Mouse (Mus musculus) heart, embryonic 16.5 days (tissue): Measurements from ENCODE around the gene Lenep. TPM values are rescaled to one million over a fixed set of nuclear protein-coding genes. Genes with fewer than 3 reads are reported as not detected.

Experiments
- ATAC-seq: fragments of 200-750 bp; cut with Nextera tagmentation; replicated peaks from 2 replicates; pipeline ENCODE4 v1.8.0; 2017; ENCODE audit warnings: moderate number of reproducible peaks; ENCODE audit not compliant: insufficient read depth, low FRiP score; ENCODE audit errors: extremely low read depth
- H3K27ac ChIP-seq: fragments of 300-500 bp; sonication (generic); 2 replicates; pipeline ENCODE4 v1.5.1; 2014; ENCODE audit warnings: mild to moderate bottlenecking, low read length, control low read depth, moderate library complexity
- H3K27me3 ChIP-seq: fragments of 300-500 bp; sonication (generic); 2 replicates; pipeline ENCODE4 v1.6.1; 2014; ENCODE audit warnings: low read length, mixed read lengths; ENCODE audit not compliant: control insufficient read depth, insufficient read depth
- H3K36me3 ChIP-seq: fragments of 300-500 bp; sonication (generic); 2 replicates; pipeline ENCODE4 v1.6.1; 2014; ENCODE audit not compliant: control insufficient read depth, insufficient read depth
- H3K4me1 ChIP-seq: fragments of 300-500 bp; sonication (generic); 2 replicates; pipeline ENCODE4 v1.6.1; 2014; ENCODE audit warnings: low read length, mixed read lengths; ENCODE audit not compliant: control insufficient read depth, insufficient read depth
- H3K4me2 ChIP-seq: fragments of 300-500 bp; sonication (generic); 2 replicates; pipeline ENCODE4 v1.6.1; 2014; ENCODE audit warnings: low read depth, mild to moderate bottlenecking, control low read depth, low read length
- H3K4me3 ChIP-seq: fragments of 300-500 bp; sonication (generic); 2 replicates; pipeline ENCODE4 v1.5.1; 2014; ENCODE audit warnings: mild to moderate bottlenecking, control low read depth, low read length
- H3K9ac ChIP-seq: fragments of 300-500 bp; sonication (generic); 2 replicates; pipeline ENCODE4 v1.6.1; 2014; ENCODE audit warnings: low read length, control low read depth
- H3K9me3 ChIP-seq: fragments of 300-500 bp; sonication (generic); replicated peaks from 2 replicates; pipeline ENCODE4 v1.6.1; 2016; ENCODE audit warnings: low read length; ENCODE audit not compliant: control insufficient read depth
- WGBS: fragments of 180-500 bp; shearing (Covaris S2); extraction: QIAGEN DNeasy Blood & Tissue Kit; methylation state at CpG from one replicate; pipeline ENCODE4 v1.1.7; 2014; 5-methylcytosine and 5-hydroxymethylcytosine counted together
- polyA plus RNA-seq: library from polyadenylated mRNA; unstranded; fragments of >200 nt; fragmentation: Nextera tagmentation; extraction: Ambion mirVana; gene quantifications from 2 replicates; pipeline ENCODE4 v1.2.1, GENCODE M21; 2015

Gene Lenep
- polyA plus RNA-seq, 1 experiment from 2014 or later: not detected

- no peak for ATAC-seq
- Histone ChIP-seq H3K4me2 (no peak overlapping the region), H3K4me1 (peaks cover 3% of the 10 kb centered on the region; the same call in 1 of the 2 replicates), H3K36me3 (peaks cover 6% of the 10 kb centered on the region; the same call in 1 of the 2 replicates), H3K4me3 (no peak overlapping the region), H3K9ac (no peak overlapping the region), H3K27ac (no peak overlapping the region), H3K9me3 (no peaks in the 10 kb centered on the region), H3K27me3 (no peaks in the 10 kb centered on the region)
- WGBS: 74% methylated on average over 9 of the region's 12 CpGs
Measured at GRCm38 (mm10) chr3:89384331-89385076, 18.1 kb downstream of the Lenep start.

DNA sequence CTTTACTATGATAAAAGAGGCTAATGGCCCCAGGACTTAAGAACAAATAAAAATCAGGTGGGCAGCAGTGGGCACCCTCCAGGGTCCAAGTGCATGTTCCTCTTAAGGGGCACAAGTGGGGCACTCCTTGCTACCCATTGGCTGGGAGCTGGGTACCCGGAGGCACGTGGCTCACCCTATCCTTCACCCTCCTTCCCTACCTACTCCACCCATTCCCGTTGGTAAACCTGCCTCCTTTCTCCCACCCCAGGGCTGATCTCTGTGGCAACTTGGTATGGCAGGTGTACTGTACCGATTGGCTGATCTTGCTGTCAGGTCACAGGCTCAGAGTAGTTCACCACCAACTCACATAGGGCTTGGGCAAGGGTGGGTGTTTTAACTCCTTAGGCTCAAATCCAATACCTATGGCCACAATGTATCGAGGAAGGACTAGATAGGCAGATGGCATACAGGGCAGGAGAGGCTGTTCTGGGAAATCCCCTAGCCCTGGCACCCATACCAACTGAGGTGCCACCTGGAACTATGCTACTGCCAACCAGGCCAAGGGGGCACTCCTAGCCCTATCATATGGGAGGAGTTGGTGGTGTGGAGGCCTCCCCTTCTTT, 18.8 kb downstream of the Lenep start:
- H3K4me2 ChIP-seq: no peak overlapping the region
- ATAC-seq: no peak
- H3K27ac ChIP-seq: no peak overlapping the region
- H3K9me3 ChIP-seq: no peaks in the 10 kb centered on the region
- no peak overlapping the region for H3K4me3 ChIP-seq
- H3K36me3 ChIP-seq: peaks cover 9% of the 10 kb centered on the region; the same call in 1 of the 2 replicates
- no peaks in the 10 kb centered on the region for H3K27me3 ChIP-seq
- no peak overlapping the region for H3K9ac ChIP-seq
- peaks cover 4% of the 10 kb centered on the region; the same call in 1 of the 2 replicates for H3K4me1 ChIP-seq
- WGBS: 77% methylated on average over 5 of the region's 5 CpGs

GRCm38 (mm10) chr3:89382950-89383349, 19.6 kb downstream of the Lenep start:
- WGBS: 80% methylated on average over 5 of the region's 5 CpGs
- Histone ChIP-seq H3K27ac (no peak overlapping the region), H3K9ac (no peak overlapping the region), H3K4me3 (no peak overlapping the region), H3K4me1 (peaks cover 6% of the 10 kb centered on the region; the same call in 1 of the 2 replicates), H3K9me3 (no peaks in the 10 kb centered on the region), H3K4me2 (no peak overlapping the region), H3K27me3 (no peaks in the 10 kb centered on the region), H3K36me3 (peaks cover 9% of the 10 kb centered on the region; the same call in 1 of the 2 replicates)
- ATAC-seq: no peak

DNA sequence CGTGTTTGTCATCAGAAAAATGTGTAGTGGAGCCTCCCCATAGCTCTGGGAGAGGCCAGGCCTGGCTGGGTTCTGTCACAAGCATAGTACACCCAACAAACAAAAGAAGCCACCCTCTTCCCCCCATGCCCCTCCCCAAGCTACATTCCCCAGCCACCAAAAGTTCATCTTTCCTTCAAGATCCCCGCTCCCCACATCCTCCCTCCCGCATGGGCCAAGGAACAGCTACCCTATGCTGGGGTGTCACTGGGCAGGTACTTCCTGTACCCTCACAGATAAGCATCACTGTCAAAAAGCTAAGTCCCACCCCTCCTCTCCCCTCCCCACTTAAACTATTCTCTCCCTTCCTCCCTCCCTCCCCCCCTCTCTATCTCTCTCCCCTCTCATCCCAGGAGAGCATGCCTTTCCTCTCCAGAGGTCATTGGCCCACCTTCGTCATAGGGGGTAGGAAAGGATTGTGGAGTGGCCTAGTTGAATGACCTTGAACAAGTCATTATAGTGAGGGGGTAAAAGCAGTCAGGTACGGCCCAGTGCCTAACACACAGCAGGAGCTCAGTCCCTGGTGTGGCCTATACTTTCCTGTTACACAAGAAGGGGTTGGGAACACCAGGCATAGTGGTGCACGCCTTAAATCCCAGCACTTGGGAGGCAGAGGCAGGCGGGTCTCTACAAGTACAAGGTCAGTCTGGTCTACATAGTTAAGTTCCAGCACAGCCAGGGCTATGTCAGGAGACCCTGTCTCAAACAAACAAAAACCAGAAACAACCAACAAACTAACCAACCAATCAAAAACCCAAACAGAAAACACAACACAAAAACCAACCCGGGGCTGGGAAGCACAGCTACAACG, 20.3 kb downstream of the Lenep start:
- Histone ChIP-seq H3K36me3 (peaks cover 9% of the 10 kb centered on the region; the same call in 1 of the 2 replicates), H3K4me1 (peaks cover 3% of the 10 kb centered on the region; the same call in 1 of the 2 replicates), H3K4me3 (no peak overlapping the region), H3K9ac (no peak overlapping the region), H3K27me3 (no peaks in the 10 kb centered on the region), H3K9me3 (no peaks in the 10 kb centered on the region), H3K27ac (no peak overlapping the region), H3K4me2 (no peak overlapping the region)
- WGBS: 88% methylated on average over 9 of the region's 9 CpGs
- ATAC-seq: no peak

DNA sequence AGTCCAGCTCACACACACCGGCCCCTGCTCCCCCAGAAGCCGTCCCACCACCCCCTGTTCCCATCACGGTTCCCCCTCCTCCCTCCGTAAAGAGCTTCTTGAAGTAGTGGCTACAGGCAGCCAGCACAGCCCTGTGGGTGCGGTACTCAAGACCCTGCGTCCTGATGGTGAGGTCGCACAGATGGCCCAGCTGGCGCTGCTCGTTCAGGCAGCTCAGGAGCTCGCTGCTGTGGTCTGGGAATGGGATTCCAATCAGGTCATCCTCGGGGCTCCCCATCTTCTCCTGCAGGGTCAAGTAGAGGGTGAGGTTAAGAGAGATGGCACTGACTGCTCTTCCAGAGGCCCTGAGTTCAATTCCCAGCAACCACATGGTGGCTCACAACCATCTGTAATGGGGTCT, 21.4 kb downstream of the Lenep start:
- no peak overlapping the region for H3K4me2 ChIP-seq
- H3K4me3 ChIP-seq: no peak overlapping the region
- H3K36me3 ChIP-seq: peaks cover 9% of the 10 kb centered on the region; the same call in 1 of the 2 replicates
- ATAC-seq: no peak
- no peak overlapping the region for H3K27ac ChIP-seq
- H3K27me3 ChIP-seq: no peaks in the 10 kb centered on the region
- no peak overlapping the region for H3K9ac ChIP-seq
- 84% methylated on average over 11 of the region's 11 CpGs for WGBS
- peaks cover 3% of the 10 kb centered on the region; the same call in 1 of the 2 replicates for H3K4me1 ChIP-seq
- no peaks in the 10 kb centered on the region for H3K9me3 ChIP-seq

DNA sequence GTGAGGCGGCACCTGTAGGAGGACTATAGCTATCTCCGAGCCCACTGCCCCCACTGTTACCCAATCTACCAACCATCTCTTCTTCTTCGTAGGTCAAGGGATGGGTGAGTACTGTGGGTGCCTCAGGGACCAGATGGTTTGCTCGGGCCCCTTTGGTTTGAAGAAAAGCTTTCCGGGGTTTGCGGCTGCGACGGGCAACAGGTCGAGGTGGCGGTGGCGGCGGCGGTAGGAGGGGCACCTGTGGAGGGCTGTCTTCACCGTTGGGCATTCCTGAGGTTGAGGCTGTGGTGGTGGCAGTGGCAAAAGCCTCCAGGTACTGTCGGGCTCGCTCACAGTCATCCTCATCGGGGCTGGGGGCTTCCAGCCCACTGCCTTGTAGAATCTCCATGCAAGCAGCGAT, 21.9 kb downstream of the Lenep start:
- no peak for ATAC-seq
- H3K9ac ChIP-seq: no peak overlapping the region
- no peaks in the 10 kb centered on the region for H3K27me3 ChIP-seq
- H3K4me2 ChIP-seq: no peak overlapping the region
- H3K9me3 ChIP-seq: no peaks in the 10 kb centered on the region
- peaks cover 3% of the 10 kb centered on the region; the same call in 1 of the 2 replicates for H3K4me1 ChIP-seq
- H3K27ac ChIP-seq: no peak overlapping the region
- WGBS: 91% methylated on average over 18 of the region's 18 CpGs
- H3K4me3 ChIP-seq: no peak overlapping the region
- peaks cover 9% of the 10 kb centered on the region; the same call in 1 of the 2 replicates for H3K36me3 ChIP-seq

DNA sequence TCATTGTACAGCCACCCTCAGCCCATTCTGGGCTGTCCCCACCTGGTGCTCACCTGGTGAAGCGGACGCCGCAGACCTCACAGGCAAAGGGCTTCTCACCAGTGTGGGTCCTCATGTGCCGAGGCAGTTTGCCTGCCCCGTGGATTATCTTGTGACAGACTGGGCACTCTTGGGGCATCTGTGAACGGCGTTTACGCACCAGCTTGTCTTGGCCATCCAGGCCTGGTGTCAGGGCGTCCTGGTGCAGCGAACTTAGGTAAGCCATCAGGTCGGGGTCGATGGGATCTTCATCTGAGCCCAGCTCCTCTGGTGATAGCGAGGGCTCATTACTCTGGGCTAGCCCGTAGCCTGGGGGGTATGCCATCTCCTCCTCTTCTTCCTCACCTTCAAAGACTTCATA, 22.3 kb downstream of the Lenep start:
- Histone ChIP-seq H3K36me3 (peaks cover 9% of the 10 kb centered on the region; the same call in 1 of the 2 replicates), H3K27me3 (no peaks in the 10 kb centered on the region), H3K27ac (no peak overlapping the region), H3K9ac (no peak overlapping the region), H3K9me3 (no peaks in the 10 kb centered on the region), H3K4me2 (no peak overlapping the region), H3K4me1 (peaks cover 3% of the 10 kb centered on the region; the same call in 1 of the 2 replicates), H3K4me3 (no peak overlapping the region)
- WGBS: 94% methylated on average over 14 of the region's 14 CpGs
- no peak for ATAC-seq

GRCm38 (mm10) chr3:89379388-89380131, 23.0 kb downstream of the Lenep start:
- no peaks in the 10 kb centered on the region for H3K27me3 ChIP-seq
- no peak overlapping the region for H3K9ac ChIP-seq
- peaks cover 9% of the 10 kb centered on the region; the same call in 1 of the 2 replicates for H3K36me3 ChIP-seq
- H3K4me2 ChIP-seq: no peak overlapping the region
- H3K4me1 ChIP-seq: peaks cover 3% of the 10 kb centered on the region; the same call in 1 of the 2 replicates
- H3K4me3 ChIP-seq: no peak overlapping the region
- H3K27ac ChIP-seq: no peak overlapping the region
- H3K9me3 ChIP-seq: no peaks in the 10 kb centered on the region
- no peak for ATAC-seq
- 83% methylated on average over 31 of the region's 31 CpGs for WGBS
